Mouse (Mus musculus): Measurements from ENCODE around the gene Inf2. TPM values are rescaled to one million over a fixed set of nuclear protein-coding genes. Genes with fewer than 3 reads are reported as not detected.

Gene Inf2
- total and polyA plus RNA-seq, 3 experiments, result 13.9 to 131 (median 36.6) TPM

GRCm38 (mm10) chr12:112596454-112596853 lies 7.9 kb downstream of the Inf2 start:
- Histone ChIP-seq H3K9me3 (replicated peaks; ENCODE audit: low read length) (no peaks in the 10 kb centered on the region), H3K4me1 (ENCODE audit: control insufficient read depth in 1 of 2, insufficient read depth in 2 of 2) (peaks cover 61 to 91% of the 10 kb centered on the region in 2 experiments), H3K36me3 (replicated peaks in 1 of 2; ENCODE audit: control insufficient read depth in 1 of 2, insufficient read depth in 1 of 2, low read length in 1 of 2) (peaks cover 20 to 94% of the 10 kb centered on the region in 2 experiments), H3K4me3 (replicated peaks in 1 of 3; ENCODE audit: low read depth in 2 of 3, low read length in 2 of 3, poor library complexity in 1 of 3) (no peak overlapping the region), H3K79me2 (replicated peaks; ENCODE audit: control insufficient read depth, extremely low read depth, insufficient read depth, poor library complexity, severe bottlenecking) (peaks cover 70% of the 10 kb centered on the region), H3K9ac (ENCODE audit: insufficient read depth, low read depth) (no peak overlapping the region), H3K27ac (ENCODE audit: insufficient read depth, low read depth) (no peak overlapping the region), H3K27me3 (replicated peaks) (no peaks in the 10 kb centered on the region), H3K4me2 (ENCODE audit: insufficient read depth, low read depth, poor library complexity, severe bottlenecking) (no peak overlapping the region)
- in situ Hi-C loops (cut with MboI; ENCODE audit: low pct_ligation_motif_present, low pct_unique_long_range_greater_than_20kb, low sequenced_read_pairs) (loop anchor here (5.0 kb wide), 1 partner anchor 34 kb away; no protein-coding TSS in a partner anchor), dilution Hi-C loops (cut with MboI; ENCODE audit: extremely low pct_ligation_motif_present, extremely low pct_unique_long_range_greater_than_20kb, low sequenced_read_pairs) (no loop called here)
- TF ChIP-seq MYC (IDR thresholded peaks at IDR 0.05; ENCODE audit: low read depth, low read length) (no peak), BHLHE40 (IDR thresholded peaks at IDR 0.05; ENCODE audit: low read depth, low read length) (0 out of 2 replicates have a peak, but pooled peaks have one; percentile 16), SIN3A (IDR thresholded peaks at IDR 0.05; ENCODE audit: low read length) (peak; percentile 88), MXI1 (IDR thresholded peaks at IDR 0.05; ENCODE audit: low read depth, low read length) (peak; percentile 40; the same call in 1 of the 2 replicates), IRF4 (IDR thresholded peaks at IDR 0.05; ENCODE audit: low read depth, low read length) (no peak), TCF12 (IDR thresholded peaks at IDR 0.05; ENCODE audit: low read depth, low read length) (peak; percentile 78), ETS1 (conservative IDR thresholded peaks at IDR 0.05; ENCODE audit: low read depth, low read length) (peak; percentile 77), EP300 (IDR thresholded peaks at IDR 0.05; ENCODE audit: low read length) (no peak)
- no peak for DNase-seq (ENCODE audit: extremely low read depth)

DNA sequence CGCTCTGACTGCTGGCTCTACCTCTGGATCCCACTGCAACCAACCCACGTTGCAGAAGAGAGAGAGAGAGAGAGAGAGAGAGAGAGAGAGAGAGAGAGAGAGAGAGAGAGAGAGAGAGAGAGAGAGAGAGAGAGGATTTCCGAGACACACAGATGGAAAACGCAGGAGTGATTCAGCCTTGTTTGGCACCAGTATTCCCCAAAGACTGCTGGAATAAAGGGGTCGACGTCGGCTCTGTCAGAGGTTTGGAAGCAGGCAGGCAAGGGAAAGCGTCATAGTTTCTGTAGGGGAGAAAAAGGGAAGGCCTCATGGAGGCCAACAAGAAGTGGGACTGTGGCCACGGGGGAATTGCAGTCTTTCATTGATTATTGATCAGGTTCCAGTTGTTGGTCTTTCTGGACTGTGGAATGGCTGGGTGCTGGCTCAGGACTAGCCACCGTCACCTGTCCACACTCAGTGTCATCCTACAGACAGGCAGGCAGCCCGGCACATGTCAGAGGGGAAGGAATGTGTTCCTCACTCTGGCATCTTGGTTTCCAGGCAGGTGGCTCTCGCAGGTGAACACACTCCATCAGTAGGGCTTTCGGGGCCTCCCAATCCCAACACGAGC lies 8.4 kb downstream of the Inf2 start:
- no peaks in the 10 kb centered on the region for H3K9me3 ChIP-seq (replicated peaks; ENCODE audit: low read length)
- peaks cover 67% of the 10 kb centered on the region for H3K79me2 ChIP-seq (replicated peaks; ENCODE audit: control insufficient read depth, extremely low read depth, insufficient read depth, poor library complexity, severe bottlenecking)
- no peaks in the 10 kb centered on the region for H3K27me3 ChIP-seq (replicated peaks)
- no peak for DNase-seq (ENCODE audit: extremely low read depth)
- dilution Hi-C loops (cut with MboI; ENCODE audit: extremely low pct_ligation_motif_present, extremely low pct_unique_long_range_greater_than_20kb, low sequenced_read_pairs), result no loop called here
- peaks cover 25 to 94% of the 10 kb centered on the region in 2 experiments for H3K36me3 ChIP-seq (replicated peaks in 1 of 2; ENCODE audit: control insufficient read depth in 1 of 2, insufficient read depth in 1 of 2, low read length in 1 of 2)
- H3K4me2 ChIP-seq (ENCODE audit: insufficient read depth, low read depth, poor library complexity, severe bottlenecking), result no peak overlapping the region
- in situ Hi-C loops (cut with MboI; ENCODE audit: low pct_ligation_motif_present, low pct_unique_long_range_greater_than_20kb, low sequenced_read_pairs), result loop anchor here (5.0 kb wide), 1 partner anchor 35 kb away; no protein-coding TSS in a partner anchor
- no peak overlapping the region for H3K27ac ChIP-seq (ENCODE audit: insufficient read depth, low read depth)
- H3K9ac ChIP-seq (ENCODE audit: insufficient read depth, low read depth), result no peak overlapping the region
- no peak overlapping the region for H3K4me3 ChIP-seq (replicated peaks in 1 of 3; ENCODE audit: low read depth in 2 of 3, low read length in 2 of 3, poor library complexity in 1 of 3)
- H3K4me1 ChIP-seq (ENCODE audit: control insufficient read depth in 1 of 2, insufficient read depth in 2 of 2), result peaks cover 56 to 90% of the 10 kb centered on the region in 2 experiments
- TF ChIP-seq KAT2A (IDR thresholded peaks at IDR 0.05; ENCODE audit: insufficient replicate concordance, low read length) (no peak), USF2 (conservative IDR thresholded peaks at IDR 0.05; ENCODE audit: low read depth, low read length) (no peak), TCF12 (IDR thresholded peaks at IDR 0.05; ENCODE audit: low read depth, low read length) (no peak), CHD1 (IDR thresholded peaks at IDR 0.05; ENCODE audit: low read depth, low read length) (no peak), ETS1 (conservative IDR thresholded peaks at IDR 0.05; ENCODE audit: low read depth, low read length) (no peak), ZC3H11A (IDR thresholded peaks at IDR 0.05; ENCODE audit: low read depth, low read length) (no peak), UBTF (IDR thresholded peaks at IDR 0.05; ENCODE audit: low read depth, low read length) (no peak), JUND (conservative IDR thresholded peaks at IDR 0.05; ENCODE audit: low read depth, low read length) (no peak), TBP (conservative IDR thresholded peaks at IDR 0.05; ENCODE audit: low read depth, low read length) (no peak), EP300 (IDR thresholded peaks at IDR 0.05; ENCODE audit: low read length) (no peak), IRF4 (IDR thresholded peaks at IDR 0.05; ENCODE audit: low read depth, low read length) (no peak), GABPA (IDR thresholded peaks at IDR 0.05; ENCODE audit: insufficient replicate concordance, low read depth, low read length) (no peak), ZMIZ1 (IDR thresholded peaks at IDR 0.05; ENCODE audit: low read depth, low read length) (no peak), E2F4 (IDR thresholded peaks at IDR 0.05; ENCODE audit: insufficient replicate concordance, low read depth, low read length) (no peak), CHD2 (IDR thresholded peaks at IDR 0.05; ENCODE audit: low read length) (no peak), RCOR1 (conservative IDR thresholded peaks at IDR 0.05; ENCODE audit: low read depth, low read length) (no peak), HCFC1 (IDR thresholded peaks at IDR 0.05; ENCODE audit: low read depth, low read length) (no peak), PAX5 (IDR thresholded peaks at IDR 0.05; ENCODE audit: low read length) (no peak), MAZ (IDR thresholded peaks at IDR 0.05; ENCODE audit: low read depth, low read length) (no peak)

All from CH12.LX (cell line).